ENCODE assay signal across 15 mouse cellular contexts in genomic region chr8:70552836-70553235, GRCm38 (mm10). TPM values are rescaled to one million over a fixed set of nuclear protein-coding genes. Genes with fewer than 3 reads are reported as not detected.
DNase-seq lines count a peak whose midpoint lies in the region; ATAC-seq lines count a peak whose summit lies in the region.
"Had no signal": no experiment of that assay in that cellular context is flagged by ENCODE, and none has a peak within 500 bp of the region (broad histone marks: within the 10 kb centered on the region; RNA-seq: fewer than 3 reads in every experiment).

No protein-coding gene starts in this region.

- no peaks in the 10 kb centered on the region for H3K27me3 ChIP-seq in heart, embryonic 12.5 days (replicated peaks)
- H3K27me3 ChIP-seq in heart, embryonic 10.5 days (ENCODE audit: insufficient read depth, poor library complexity, severe bottlenecking) = no peaks in the 10 kb centered on the region
- no peaks in the 10 kb centered on the region for H3K27me3 ChIP-seq in megakaryocyte, embryonic 14.5 days (replicated peaks)
- no peaks in the 10 kb centered on the region for H3K27me3 ChIP-seq in liver, embryonic 15.5 days
- no peaks in the 10 kb centered on the region for H3K27me3 ChIP-seq in stomach, embryonic 16.5 days (ENCODE audit: control insufficient read depth, insufficient read depth, low read length)
- no peaks in the 10 kb centered on the region for H3K27me3 ChIP-seq in forebrain, embryonic 14.5 days (replicated peaks; ENCODE audit: control insufficient read depth, insufficient read depth, low read length)
- H3K27me3 ChIP-seq: CH12.LX; embryonic facial prominence, embryonic 12.5 days; limb, embryonic 15.5 days had no signal

- no peak overlapping the region for H3K4me3 ChIP-seq in heart, embryonic 12.5 days
- no peak overlapping the region for H3K4me3 ChIP-seq in heart, embryonic 10.5 days
- H3K4me3 ChIP-seq in megakaryocyte, embryonic 14.5 days (replicated peaks) = peak overlapping the region; percentile 83
- no peak overlapping the region for H3K4me3 ChIP-seq in liver, embryonic 15.5 days (replicated peaks)
- H3K4me3 ChIP-seq in stomach, embryonic 16.5 days (replicated peaks; ENCODE audit: low read length) = no peak overlapping the region
- no peak overlapping the region for H3K4me3 ChIP-seq in forebrain, embryonic 14.5 days (ENCODE audit: low read depth, low read length)
- H3K4me3 ChIP-seq: embryonic facial prominence, embryonic 12.5 days; limb, embryonic 15.5 days had no signal

- H3K9me3 ChIP-seq in heart, embryonic 12.5 days (replicated peaks) = no peaks in the 10 kb centered on the region
- H3K9me3 ChIP-seq in heart, embryonic 10.5 days = no peaks in the 10 kb centered on the region
- no peaks in the 10 kb centered on the region for H3K9me3 ChIP-seq in megakaryocyte, embryonic 14.5 days
- H3K9me3 ChIP-seq in liver, embryonic 15.5 days (replicated peaks) = no peaks in the 10 kb centered on the region
- H3K9me3 ChIP-seq in stomach, embryonic 16.5 days (replicated peaks; ENCODE audit: control insufficient read depth, low read length) = no peaks in the 10 kb centered on the region
- H3K9me3 ChIP-seq in forebrain, embryonic 14.5 days (replicated peaks; ENCODE audit: control insufficient read depth, low read length) = no peaks in the 10 kb centered on the region
- H3K9me3 ChIP-seq: embryonic facial prominence, embryonic 12.5 days; limb, embryonic 15.5 days had no signal

- H3K4me2 ChIP-seq in heart, embryonic 12.5 days = no peak overlapping the region
- no peak overlapping the region for H3K4me2 ChIP-seq in liver, embryonic 15.5 days
- H3K4me2 ChIP-seq in stomach, embryonic 16.5 days (ENCODE audit: low read depth, low read length) = no peak overlapping the region
- H3K4me2 ChIP-seq in forebrain, embryonic 14.5 days (ENCODE audit: low read length) = no peak overlapping the region
- H3K4me2 ChIP-seq: embryonic facial prominence, embryonic 12.5 days; limb, embryonic 15.5 days had no signal

- H3K27ac ChIP-seq in heart, embryonic 12.5 days (ENCODE audit: poor library complexity, severe bottlenecking) = peak overlapping the region; percentile 75; the same call in 1 of the 2 replicates
- H3K27ac ChIP-seq in heart, embryonic 10.5 days = no peak overlapping the region
- H3K27ac ChIP-seq in liver, embryonic 15.5 days (replicated peaks) = 0 out of 2 replicates have a peak overlapping the region, but pooled peaks have one; percentile 1
- no peak overlapping the region for H3K27ac ChIP-seq in stomach, embryonic 16.5 days (ENCODE audit: low read length)
- H3K27ac ChIP-seq in forebrain, embryonic 14.5 days (ENCODE audit: low read depth, low read length) = no peak overlapping the region
- H3K27ac ChIP-seq: embryonic facial prominence, embryonic 12.5 days; limb, embryonic 15.5 days had no signal

- DNase-seq in heart, embryonic 10.5 days (ENCODE audit: low spot score) = no peak
- DNase-seq in left cerebral cortex, postnatal 4 days = no peak
- no peak for DNase-seq in forebrain, embryonic 14.5 days (ENCODE audit: low spot score)
- DNase-seq: adrenal gland, postnatal 25 days; cerebellum, adult 11-12 months; thymus, postnatal 25 days had no signal

- H3K4me1 ChIP-seq in heart, embryonic 12.5 days (replicated peaks) = peaks cover 64% of the 10 kb centered on the region
- H3K4me1 ChIP-seq in heart, embryonic 10.5 days = peaks cover 57% of the 10 kb centered on the region
- peaks cover 99% of the 10 kb centered on the region for H3K4me1 ChIP-seq in megakaryocyte, embryonic 14.5 days
- H3K4me1 ChIP-seq in liver, embryonic 15.5 days (replicated peaks) = peaks cover 91% of the 10 kb centered on the region
- peaks cover 21% of the 10 kb centered on the region for H3K4me1 ChIP-seq in stomach, embryonic 16.5 days (ENCODE audit: control insufficient read depth, insufficient read depth, low read length)
- H3K4me1 ChIP-seq in forebrain, embryonic 14.5 days (ENCODE audit: control insufficient read depth, insufficient read depth, low read length) = peaks cover 7% of the 10 kb centered on the region; the same call in 1 of the 2 replicates
- H3K4me1 ChIP-seq: embryonic facial prominence, embryonic 12.5 days had no signal

- 4% methylated on average over 1 of the region's 1 CpGs for WGBS in heart, embryonic 12.5 days
- WGBS in heart, embryonic 10.5 days = 36% methylated on average over 1 of the region's 1 CpGs
- 20% methylated on average over 1 of the region's 1 CpGs for WGBS in liver, embryonic 15.5 days (ENCODE audit: insufficient replicate concordance)
- WGBS in stomach, embryonic 16.5 days = 38% methylated on average over 1 of the region's 1 CpGs
- WGBS in forebrain, embryonic 14.5 days = 52% methylated on average over 1 of the region's 1 CpGs

- H3K36me3 ChIP-seq in heart, embryonic 12.5 days = peaks cover 4% of the 10 kb centered on the region; the same call in 1 of the 2 replicates
- no peaks in the 10 kb centered on the region for H3K36me3 ChIP-seq in heart, embryonic 10.5 days
- H3K36me3 ChIP-seq in megakaryocyte, embryonic 14.5 days (replicated peaks; ENCODE audit: low read length) = peaks cover 78% of the 10 kb centered on the region
- H3K36me3 ChIP-seq in liver, embryonic 15.5 days (replicated peaks) = peaks cover 7% of the 10 kb centered on the region; the same call in 1 of the 2 replicates
- H3K36me3 ChIP-seq in stomach, embryonic 16.5 days (ENCODE audit: control insufficient read depth, insufficient read depth, low read length) = no peaks in the 10 kb centered on the region
- H3K36me3 ChIP-seq in forebrain, embryonic 14.5 days (ENCODE audit: control insufficient read depth, insufficient read depth, low read length) = no peaks in the 10 kb centered on the region

- 0 out of 2 replicates have a peak overlapping the region, but pooled peaks have one; percentile 46 for H3K9ac ChIP-seq in heart, embryonic 12.5 days
- H3K9ac ChIP-seq in liver, embryonic 15.5 days = no peak overlapping the region
- no peak overlapping the region for H3K9ac ChIP-seq in stomach, embryonic 16.5 days (ENCODE audit: low read length)
- no peak overlapping the region for H3K9ac ChIP-seq in forebrain, embryonic 14.5 days (ENCODE audit: low read length)
- H3K9ac ChIP-seq: embryonic facial prominence, embryonic 12.5 days; limb, embryonic 15.5 days had no signal

- ATAC-seq in heart, embryonic 12.5 days (ENCODE audit: insufficient number of reproducible peaks, low FRiP score) = peak; percentile 29; the same call in 1 of the 2 replicates
- no peak for ATAC-seq in megakaryocyte, adult 5-6 weeks (ENCODE audit: poor library complexity, severe bottlenecking)
- no peak for ATAC-seq in liver, embryonic 15.5 days (ENCODE audit: insufficient read depth)
- 0 out of 2 replicates have a peak, but pooled peaks have one; percentile 6 for ATAC-seq in stomach, embryonic 16.5 days (ENCODE audit: insufficient read depth, low FRiP score)
- no peak for ATAC-seq in forebrain, embryonic 14.5 days
- ATAC-seq: intestine, embryonic 16.5 days had no signal

- intact Hi-C loops in left cerebral cortex, postnatal 4 days (cut with DNase I) = no loop called here

RNA-seq across cellular contexts. Expression of gene Ell, which starts 13.6 kb away (rescaled TPM):
- polyA plus RNA-seq in heart, embryonic 12.5 days (2016; fragmentation: Nextera tagmentation; extraction: Ambion mirVana) = 13.5 and 14.7 TPM in 2 replicates
- 15.8 and 18.5 TPM in 2 replicates for polyA plus RNA-seq in heart, embryonic 10.5 days (2016; fragmentation: Nextera tagmentation; extraction: Ambion mirVana)
- 58.8 and 65.3 TPM in 2 replicates for polyA plus RNA-seq in megakaryocyte, embryonic 14.5 days (2012; ENCODE audit: insufficient read depth, low replicate concordance)
- 9.3 and 12.5 TPM in 2 replicates for total RNA-seq in megakaryocyte, adult 5-6 weeks (2015)
- total RNA-seq in megakaryocyte, adult 5-6 weeks (2017) = 11.1 and 11.9 TPM in 2 replicates
- 11.8 and 14.2 TPM in 2 replicates for polyA plus RNA-seq in liver, embryonic 15.5 days (2015; fragmentation: Nextera tagmentation; extraction: Ambion mirVana)
- polyA plus RNA-seq in stomach, embryonic 16.5 days (2015; fragmentation: Nextera tagmentation; extraction: Ambion mirVana) = 18.6 and 20.5 TPM in 2 replicates
- total RNA-seq in left cerebral cortex, postnatal 4 days (2021) = 10 to 100 TPM; 17.7 to 20.0 TPM
- 15.1 TPM in 2 replicates for polyA plus RNA-seq in forebrain, embryonic 14.5 days (2014; fragmentation: Nextera tagmentation; extraction: Ambion mirVana)

RNA-seq across cellular contexts. Expression of gene Kxd1, which starts 25.1 kb away (rescaled TPM):
- polyA plus RNA-seq in heart, embryonic 12.5 days (2016; fragmentation: Nextera tagmentation; extraction: Ambion mirVana) = 64.2 and 65.7 TPM in 2 replicates
- 67.0 and 68.3 TPM in 2 replicates for polyA plus RNA-seq in heart, embryonic 10.5 days (2016; fragmentation: Nextera tagmentation; extraction: Ambion mirVana)
- polyA plus RNA-seq in megakaryocyte, embryonic 14.5 days (2012; ENCODE audit: insufficient read depth, low replicate concordance) = 33.5 and 40.2 TPM in 2 replicates
- total RNA-seq in megakaryocyte, adult 5-6 weeks (2015) = 88.7 and 114 TPM in 2 replicates
- total RNA-seq in megakaryocyte, adult 5-6 weeks (2017) = 71.4 and 80.6 TPM in 2 replicates
- polyA plus RNA-seq in liver, embryonic 15.5 days (2015; fragmentation: Nextera tagmentation; extraction: Ambion mirVana) = 28.9 and 30.2 TPM in 2 replicates
- 53.6 and 53.9 TPM in 2 replicates for polyA plus RNA-seq in stomach, embryonic 16.5 days (2015; fragmentation: Nextera tagmentation; extraction: Ambion mirVana)
- 10 to 100 TPM; 31.9 to 33.0 TPM for total RNA-seq in left cerebral cortex, postnatal 4 days (2021)
- 49.1 and 57.9 TPM in 2 replicates for polyA plus RNA-seq in forebrain, embryonic 14.5 days (2014; fragmentation: Nextera tagmentation; extraction: Ambion mirVana)

RNA-seq across cellular contexts. Expression of gene Fkbp8, which starts 25.3 kb away (rescaled TPM):
- polyA plus RNA-seq in heart, embryonic 12.5 days (2016; fragmentation: Nextera tagmentation; extraction: Ambion mirVana) = 227 and 231 TPM in 2 replicates
- 295 and 310 TPM in 2 replicates for polyA plus RNA-seq in heart, embryonic 10.5 days (2016; fragmentation: Nextera tagmentation; extraction: Ambion mirVana)
- polyA plus RNA-seq in megakaryocyte, embryonic 14.5 days (2012; ENCODE audit: insufficient read depth, low replicate concordance) = 3,667 and 5,102 TPM in 2 replicates
- total RNA-seq in megakaryocyte, adult 5-6 weeks (2015) = 75.1 and 75.3 TPM in 2 replicates
- 146 and 166 TPM in 2 replicates for total RNA-seq in megakaryocyte, adult 5-6 weeks (2017)
- polyA plus RNA-seq in liver, embryonic 15.5 days (2015; fragmentation: Nextera tagmentation; extraction: Ambion mirVana) = 163 and 186 TPM in 2 replicates
- 291 and 298 TPM in 2 replicates for polyA plus RNA-seq in stomach, embryonic 16.5 days (2015; fragmentation: Nextera tagmentation; extraction: Ambion mirVana)
- total RNA-seq in left cerebral cortex, postnatal 4 days (2021) = 100 to 1,000 TPM; 311 to 344 TPM
- 363 and 380 TPM in 2 replicates for polyA plus RNA-seq in forebrain, embryonic 14.5 days (2014; fragmentation: Nextera tagmentation; extraction: Ambion mirVana)

RNA-seq across cellular contexts. Expression of gene Isyna1, which starts 41.3 kb away (rescaled TPM):
- 138 and 142 TPM in 2 replicates for polyA plus RNA-seq in heart, embryonic 12.5 days (2016; fragmentation: Nextera tagmentation; extraction: Ambion mirVana)
- 192 and 214 TPM in 2 replicates for polyA plus RNA-seq in heart, embryonic 10.5 days (2016; fragmentation: Nextera tagmentation; extraction: Ambion mirVana)
- polyA plus RNA-seq in megakaryocyte, embryonic 14.5 days (2012; ENCODE audit: insufficient read depth, low replicate concordance) = 165 and 201 TPM in 2 replicates
- total RNA-seq in megakaryocyte, adult 5-6 weeks (2015) = 11.8 and 11.9 TPM in 2 replicates
- 13.9 and 15.7 TPM in 2 replicates for total RNA-seq in megakaryocyte, adult 5-6 weeks (2017)
- polyA plus RNA-seq in liver, embryonic 15.5 days (2015; fragmentation: Nextera tagmentation; extraction: Ambion mirVana) = 43.2 and 44.7 TPM in 2 replicates
- polyA plus RNA-seq in stomach, embryonic 16.5 days (2015; fragmentation: Nextera tagmentation; extraction: Ambion mirVana) = 104 and 111 TPM in 2 replicates
- 10 to 100 TPM; 87.9 to 88.5 TPM for total RNA-seq in left cerebral cortex, postnatal 4 days (2021)
- polyA plus RNA-seq in forebrain, embryonic 14.5 days (2014; fragmentation: Nextera tagmentation; extraction: Ambion mirVana) = 59.0 and 75.1 TPM in 2 replicates

RNA-seq across cellular contexts. Expression of gene Uba52, which starts 42.2 kb away (rescaled TPM):
- 779 and 792 TPM in 2 replicates for polyA plus RNA-seq in heart, embryonic 12.5 days (2016; fragmentation: Nextera tagmentation; extraction: Ambion mirVana)
- polyA plus RNA-seq in heart, embryonic 10.5 days (2016; fragmentation: Nextera tagmentation; extraction: Ambion mirVana) = 751 and 801 TPM in 2 replicates
- 499 and 989 TPM in 2 replicates for polyA plus RNA-seq in megakaryocyte, embryonic 14.5 days (2012; ENCODE audit: insufficient read depth, low replicate concordance)
- 2,237 and 2,370 TPM in 2 replicates for total RNA-seq in megakaryocyte, adult 5-6 weeks (2015)
- 4,162 and 4,635 TPM in 2 replicates for total RNA-seq in megakaryocyte, adult 5-6 weeks (2017)
- polyA plus RNA-seq in liver, embryonic 15.5 days (2015; fragmentation: Nextera tagmentation; extraction: Ambion mirVana) = 466 and 562 TPM in 2 replicates
- 719 and 930 TPM in 2 replicates for polyA plus RNA-seq in stomach, embryonic 16.5 days (2015; fragmentation: Nextera tagmentation; extraction: Ambion mirVana)
- total RNA-seq in left cerebral cortex, postnatal 4 days (2021) = 1,000 to 10,000 TPM; 1,115 to 1,131 TPM
- polyA plus RNA-seq in forebrain, embryonic 14.5 days (2014; fragmentation: Nextera tagmentation; extraction: Ambion mirVana) = 709 and 911 TPM in 2 replicates

Comparison
In these comparisons a context has a peak if more than half of its experiments do, and no peak if none do; other contexts are left out.
1. H3K27ac ChIP-seq: peak in heart, embryonic 12.5 days (single experiment) and liver, embryonic 15.5 days (single experiment); none in heart, embryonic 10.5 days (single experiment), stomach, embryonic 16.5 days (single experiment) and forebrain, embryonic 14.5 days (single experiment).
2. ATAC-seq: peak in heart, embryonic 12.5 days (single experiment) and stomach, embryonic 16.5 days (single experiment); none in megakaryocyte, adult 5-6 weeks (single experiment), liver, embryonic 15.5 days (single experiment) and forebrain, embryonic 14.5 days (single experiment).